Mouse (Mus musculus): Measurements from ENCODE around the gene Lin54.

Lin54 gene

GRCm38 (mm10) chr5:100418077-100418476 lies 82.4 kb downstream of the Lin54 start:
- DNase-seq (ENCODE audit: low read depth): no peak

DNA sequence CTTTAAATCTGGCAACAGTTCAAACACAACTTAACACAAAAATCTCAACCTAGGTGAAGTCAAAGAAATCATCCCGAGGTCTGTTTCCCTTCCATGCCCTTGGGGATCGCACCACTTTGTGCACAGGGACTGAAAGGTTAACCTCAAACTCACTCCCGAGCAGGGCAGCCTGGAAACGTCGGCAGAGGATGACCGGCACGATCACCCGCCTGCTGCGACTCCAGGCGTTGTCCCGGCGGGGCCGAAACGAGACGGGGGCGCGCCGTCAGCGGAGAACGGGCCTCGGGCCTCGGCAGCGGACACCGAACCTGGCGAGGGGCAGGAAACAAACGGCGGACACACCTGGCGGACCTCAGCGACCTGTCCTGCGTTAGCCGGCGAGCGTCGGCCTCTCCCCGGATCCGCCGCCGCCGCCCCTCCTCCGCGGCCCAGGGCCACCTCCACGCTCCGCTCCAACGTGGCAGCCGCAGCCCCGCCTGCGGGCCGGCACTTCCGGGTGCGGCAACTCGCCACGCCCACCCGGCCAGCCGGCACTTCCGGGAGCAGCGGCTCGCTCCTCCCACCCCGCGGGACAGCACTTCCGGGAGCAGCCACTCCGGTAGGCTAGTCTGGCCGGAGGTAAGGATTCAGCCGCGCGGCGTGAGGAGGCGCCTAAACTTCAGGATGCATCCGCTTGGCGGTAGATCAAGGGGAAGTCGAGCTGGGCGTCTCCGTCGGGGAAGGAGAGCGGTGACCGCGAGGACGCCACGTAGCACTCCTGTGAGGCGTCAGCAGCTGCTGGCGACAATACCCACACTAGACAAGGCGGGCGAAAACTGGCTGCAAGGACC lies 84.5 kb downstream of the Lin54 start, which contains the start of gene Sec31a:
Gene Sec31a (minus strand): TSS at position 474 of the 830 bp plus-strand sequence.
- peak; percentile 96 for DNase-seq (ENCODE audit: low read depth)

GRCm38 (mm10) chr5:100414474-100415196 lies 85.8 kb downstream of the Lin54 start:
- no peak for DNase-seq (ENCODE audit: low read depth)

DNA sequence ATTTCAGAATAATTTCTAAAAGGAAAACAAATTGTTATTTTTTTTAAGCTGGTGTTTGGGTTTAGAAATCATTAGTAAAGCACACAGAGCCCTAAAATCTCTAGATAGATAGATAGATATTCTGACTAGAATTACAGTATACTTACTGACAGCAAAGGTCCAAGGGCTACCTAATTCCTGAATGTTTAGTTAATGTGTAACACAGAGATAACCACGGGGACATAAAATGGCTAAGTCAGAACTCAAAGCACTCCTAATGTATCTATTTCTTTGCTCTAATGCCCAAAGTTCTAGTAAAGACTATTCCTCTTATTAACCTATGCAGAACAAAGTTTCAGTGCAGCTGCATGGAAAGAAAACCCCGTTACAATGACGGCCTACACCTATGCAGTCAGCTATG lies 87.6 kb downstream of the Lin54 start:
- DNase-seq (ENCODE audit: low read depth): no peak

DNA sequence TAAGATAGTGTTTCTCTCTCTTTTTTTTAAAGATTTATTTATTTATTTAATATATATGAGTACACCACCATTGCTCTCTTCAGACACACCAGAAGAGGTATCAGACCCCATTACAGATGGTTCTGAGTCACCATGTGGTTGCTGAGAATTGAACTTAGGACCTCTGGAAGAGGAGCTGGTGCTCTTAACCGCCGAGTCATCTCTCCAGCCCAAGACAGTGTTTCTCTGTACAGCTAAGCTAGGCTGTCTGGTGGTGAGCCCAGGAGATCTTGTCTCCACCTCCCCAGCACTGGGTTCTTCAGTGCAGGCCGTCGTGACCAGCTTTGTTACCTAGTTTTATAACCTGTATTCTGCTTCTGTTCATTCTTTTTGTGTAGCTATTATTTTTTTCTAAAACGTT lies 90.2 kb downstream of the Lin54 start:
- no peak for DNase-seq (ENCODE audit: low read depth)

DNA sequence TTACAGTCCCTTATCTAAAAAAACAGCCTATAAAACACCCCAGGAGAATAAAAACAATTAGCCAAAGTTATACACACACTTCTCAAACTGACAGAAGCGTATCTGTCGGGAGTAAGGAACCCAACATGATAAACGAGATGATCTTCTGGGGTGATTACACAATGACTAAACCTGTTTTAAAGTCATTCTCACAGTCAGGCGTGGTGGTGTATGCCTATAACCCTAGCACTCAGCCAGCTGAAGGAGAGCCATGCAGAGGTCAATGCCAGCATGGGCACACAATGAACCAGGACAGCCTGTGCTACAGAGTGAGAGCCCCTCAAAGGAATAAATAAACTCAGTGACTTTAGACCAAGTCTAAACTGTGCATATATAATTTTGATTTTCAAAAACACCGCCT lies 92.0 kb downstream of the Lin54 start:
- no peak for DNase-seq (ENCODE audit: low read depth)

- DNase-seq (ENCODE audit: low read depth): no peak
Observed at GRCm38 (mm10) chr5:100396753-100397152, 103.7 kb downstream of the Lin54 start.

GRCm38 (mm10) chr5:100393681-100394080 lies 106.8 kb downstream of the Lin54 start:
- DNase-seq (ENCODE audit: low read depth): peak; percentile 9

GRCm38 (mm10) chr5:100392436-100392955 lies 107.9 kb downstream of the Lin54 start:
- DNase-seq (ENCODE audit: low read depth): no peak
